ENCODE assay signal across 1 mouse cellular context in the genomic region with DNA sequence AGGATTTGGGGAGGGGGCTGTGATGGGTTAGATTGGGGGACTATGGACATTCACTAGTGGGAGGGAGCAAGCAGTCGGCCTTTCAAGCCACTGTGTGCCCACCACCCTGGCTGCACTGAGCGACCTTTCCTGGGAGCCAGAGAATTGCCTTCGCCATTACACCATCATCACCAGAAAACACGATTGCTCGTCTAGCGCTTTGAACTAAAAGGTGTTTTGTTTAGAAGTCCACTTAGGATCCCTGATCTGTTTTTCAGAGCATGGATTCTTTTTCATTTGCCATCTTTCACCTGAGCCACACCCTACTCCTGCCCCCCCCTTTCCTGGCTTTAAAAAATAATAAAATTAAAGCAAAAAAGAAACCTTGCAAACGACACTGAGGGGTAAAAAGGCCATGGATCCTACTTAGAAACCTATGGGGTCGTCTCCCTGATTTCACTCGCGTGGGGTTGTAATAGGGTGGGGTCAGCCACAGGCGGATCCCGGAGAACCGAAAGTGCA.
A peak's percentile ranks its signal among the peaks of the same experiment; 100 is the strongest.
TF ChIP-seq lines count a peak whose summit lies in the region.

No protein-coding gene starts in this region.

TF ChIP-seq in CH12.LX, 34 proteins besides CTCF, POLR2A, EP300 and RAD21 (continued from another document):
- 0 out of 2 replicates have a peak, but pooled peaks have one; percentile 54 for TF ChIP-seq MXI1 (IDR thresholded peaks at IDR 0.05; ENCODE audit: low read depth, low read length)
- no peak; the same call in 1 of the 2 replicates for TF ChIP-seq UBTF (IDR thresholded peaks at IDR 0.05; ENCODE audit: low read depth, low read length)
- no peak for TF ChIP-seq SMC3 (IDR thresholded peaks at IDR 0.05; ENCODE audit: low read depth, low read length)
- TF ChIP-seq KAT2A (IDR thresholded peaks at IDR 0.05; ENCODE audit: insufficient replicate concordance, low read length) = no peak
- TF ChIP-seq MAFK (IDR thresholded peaks at IDR 0.05; ENCODE audit: insufficient replicate concordance, low read length) = no peak
- TF ChIP-seq SIN3A (IDR thresholded peaks at IDR 0.05; ENCODE audit: low read length) = peak; percentile 24; the same call in 1 of the 2 replicates
